Mouse (Mus musculus) hindbrain, embryonic 16.5 days (tissue): ENCODE data around the gene Tln1. TPM values are rescaled to one million over a fixed set of nuclear protein-coding genes. Genes with fewer than 3 reads are reported as not detected.

Experiments used
- ATAC-seq: fragments of 200-750 bp; cut with Nextera tagmentation; 2 replicates; pipeline ENCODE4 v1.8.0; 2017; ENCODE audit warnings: moderate TSS enrichment, moderate library complexity
- H3K27ac ChIP-seq: fragments of 300-500 bp; sonication (generic); 2 replicates; pipeline ENCODE4 v1.5.1; 2014; ENCODE audit warnings: low read depth, mild to moderate bottlenecking, control low read depth, low read length, moderate library complexity
- H3K27me3 ChIP-seq: fragments of 300-500 bp; sonication (generic); replicated peaks from 2 replicates; pipeline ENCODE4 v1.6.1; 2014; ENCODE audit warnings: low read length; ENCODE audit not compliant: control insufficient read depth, insufficient read depth
- H3K36me3 ChIP-seq: fragments of 300-500 bp; sonication (generic); 2 replicates; pipeline ENCODE4 v1.6.1; 2014; ENCODE audit warnings: mild to moderate bottlenecking, low read length, moderate library complexity, mixed read lengths; ENCODE audit not compliant: control insufficient read depth, insufficient read depth
- H3K4me1 ChIP-seq: fragments of 300-500 bp; sonication (generic); 2 replicates; pipeline ENCODE4 v1.6.1; 2014; ENCODE audit warnings: low read depth, low read length; ENCODE audit not compliant: control insufficient read depth, insufficient read depth
- H3K4me2 ChIP-seq: fragments of 300-500 bp; sonication (generic); 2 replicates; pipeline ENCODE4 v1.6.1; 2014; ENCODE audit warnings: mild to moderate bottlenecking, low read length, control low read depth, moderate library complexity
- H3K4me3 ChIP-seq: fragments of 300-500 bp; sonication (generic); 2 replicates; pipeline ENCODE4 v1.5.1; 2014; ENCODE audit warnings: mild to moderate bottlenecking, low read length, control low read depth, moderate library complexity
- H3K9ac ChIP-seq: fragments of 300-500 bp; sonication (generic); 2 replicates; pipeline ENCODE4 v1.6.1; 2014; ENCODE audit warnings: low read depth, mild to moderate bottlenecking, control low read depth, low read length, moderate library complexity
- H3K9me3 ChIP-seq: fragments of 300-500 bp; sonication (generic); 2 replicates; pipeline ENCODE4 v1.6.1; 2014; ENCODE audit warnings: mild to moderate bottlenecking, low read length, moderate library complexity; ENCODE audit not compliant: control insufficient read depth
- WGBS: fragments of 180-500 bp; shearing (Covaris S2); extraction: QIAGEN DNeasy Blood & Tissue Kit; methylation state at CpG from one replicate; pipeline ENCODE4 v1.1.7; 2014; 5-methylcytosine and 5-hydroxymethylcytosine counted together
- polyA plus RNA-seq: library from polyadenylated mRNA; unstranded; fragments of >200 nt; fragmentation: Nextera tagmentation; extraction: Ambion mirVana; gene quantifications from 2 replicates; pipeline ENCODE4 v1.2.1, GENCODE M21; 2015

The Tln1 gene
- polyA plus RNA-seq, 1 experiment from 2014 or later: 61.1 TPM

GRCm38 (mm10) chr4:43482591-43482990, 79.9 kb downstream of the Tln1 start:
- Histone ChIP-seq H3K27ac (no peak overlapping the region), H3K9me3 (no peaks in the 10 kb centered on the region), H3K9ac (no peak overlapping the region), H3K27me3 (no peaks in the 10 kb centered on the region), H3K4me1 (peaks cover 3% of the 10 kb centered on the region), H3K36me3 (no peaks in the 10 kb centered on the region), H3K4me3 (no peak overlapping the region), H3K4me2 (no peak overlapping the region)
- WGBS: 73% methylated on average over 10 of the region's 10 CpGs
- no peak for ATAC-seq

- Histone ChIP-seq H3K36me3 (no peaks in the 10 kb centered on the region), H3K4me2 (no peak overlapping the region), H3K9me3 (no peaks in the 10 kb centered on the region), H3K27ac (no peak overlapping the region), H3K9ac (no peak overlapping the region), H3K4me1 (peaks cover 3% of the 10 kb centered on the region), H3K4me3 (no peak overlapping the region), H3K27me3 (no peaks in the 10 kb centered on the region)
- no peak for ATAC-seq
- WGBS: 76% methylated on average over 7 of the region's 7 CpGs
Measured at GRCm38 (mm10) chr4:43481894-43482456, 80.5 kb downstream of the Tln1 start.

Other genes with a start within 250 kb of the Tln1 start
- 70.8 and 86.8 TPM in 2 replicates for gene Rusc2, start 180.7 kb downstream of the Tln1 start, polyA plus RNA-seq
- 1.1 and 1.4 TPM in 2 replicates for gene Fam166b, start 133.6 kb downstream of the Tln1 start, polyA plus RNA-seq
- 8.9 and 9.2 TPM in 2 replicates for gene Tesk1, start 120.8 kb downstream of the Tln1 start, polyA plus RNA-seq
- gene Cd72, start 108.1 kb downstream of the Tln1 start, polyA plus RNA-seq: 5.1 and 5.3 TPM in 2 replicates
- not detected in 2 replicates for gene Sit1, start 79.0 kb downstream of the Tln1 start, polyA plus RNA-seq
- gene Ccdc107, start 69.8 kb downstream of the Tln1 start, polyA plus RNA-seq: 83.6 and 99.8 TPM in 2 replicates
- 8.2 and 10.7 TPM in 2 replicates for gene Arhgef39, start 63.0 kb downstream of the Tln1 start, polyA plus RNA-seq
- 0.23 and 0.47 TPM in 2 replicates for gene Car9, start 55.7 kb downstream of the Tln1 start, polyA plus RNA-seq
- 10.6 and 41.1 TPM in 2 replicates for gene Tpm2, start 38.9 kb downstream of the Tln1 start, polyA plus RNA-seq
- gene Creb3, start 359 bp downstream of the Tln1 start, polyA plus RNA-seq: 90.8 and 94.1 TPM in 2 replicates
- gene Rgp1, start 16.0 kb upstream of the Tln1 start, polyA plus RNA-seq: 17.8 and 23.5 TPM in 2 replicates
- 54.0 and 59.3 TPM in 2 replicates for gene Gba2, start 16.2 kb upstream of the Tln1 start, polyA plus RNA-seq
- 0.71 and 0.94 TPM in 2 replicates for gene Msmp, start 21.8 kb upstream of the Tln1 start, polyA plus RNA-seq
- 10.8 and 12.6 TPM in 2 replicates for gene Npr2, start 69.2 kb upstream of the Tln1 start, polyA plus RNA-seq
- 9.3 and 10.3 TPM in 2 replicates for gene Spag8, start 90.9 kb upstream of the Tln1 start, polyA plus RNA-seq
- 68.7 and 77.8 TPM in 2 replicates for gene Hint2, start 93.8 kb upstream of the Tln1 start, polyA plus RNA-seq
- gene Tmem8b, start 106.3 kb upstream of the Tln1 start, polyA plus RNA-seq: 12.0 and 13.9 TPM in 2 replicates
- 1.5 and 2.0 TPM in 2 replicates for gene Fam221b, start 106.5 kb upstream of the Tln1 start, polyA plus RNA-seq
- 0.06 TPM in 1 of 2 replicates, not detected in the other for gene Olfr70, start 138.1 kb upstream of the Tln1 start, polyA plus RNA-seq
- gene Olfr71, start 147.6 kb upstream of the Tln1 start, polyA plus RNA-seq: 0.11 TPM in 1 of 2 replicates, not detected in the other
- gene Hrct1, start 164.5 kb upstream of the Tln1 start, polyA plus RNA-seq: 0.49 and 0.75 TPM in 2 replicates
- 0.04 TPM in 1 of 2 replicates, not detected in the other for gene Spaar, start 167.3 kb upstream of the Tln1 start, polyA plus RNA-seq
- gene Olfr159, start 208.3 kb upstream of the Tln1 start, polyA plus RNA-seq: not detected in 2 replicates